Mouse (Mus musculus) erythroid progenitor cell, adult 5-6 weeks (primary cell): ENCODE data around the gene Sgsm1. TPM values are rescaled to one million over a fixed set of nuclear protein-coding genes. Genes with fewer than 3 reads are reported as not detected.

Source experiments
- ATAC-seq: replicated peaks from 2 replicates; pipeline ENCODE4 v1.8.0; 2016; ENCODE audit warnings: moderate number of reproducible peaks, mild to moderate bottlenecking, moderate TSS enrichment, inconsistent platforms; ENCODE audit not compliant: poor library complexity, low FRiP score, severe bottlenecking
- total RNA-seq, 2 experiments: library from RNA; stranded (forward) in 1 of 2; stranded (reverse) in 1 of 2; fragments of 150-400 nt in 1 of 2; fragments of 186-747, 209-891 nt in 1 of 2; gene quantifications; 2 replicates each; pipeline versions ENCODE4 v1.2.3 to v1.2.4; 2015 to 2017; ENCODE audit warnings: low replicate concordance in 2 of 2

Gene Sgsm1
- total RNA-seq, 2 experiments from 2014 or later, result not detected

- ATAC-seq, result no peak
Observed at GRCm38 (mm10) chr5:113329463-113329862, 18.9 kb upstream of the Sgsm1 start.

- no peak for ATAC-seq
Observed at GRCm38 (mm10) chr5:113323784-113324638, 13.4 kb upstream of the Sgsm1 start.

GRCm38 (mm10) chr5:113313998-113314397, 3.4 kb upstream of the Sgsm1 start:
- no peak for ATAC-seq

- ATAC-seq, result no peak
Observed at GRCm38 (mm10) chr5:113309491-113310376, 852 bp downstream of the Sgsm1 start.

GRCm38 (mm10) chr5:113306750-113307477, 3.7 kb downstream of the Sgsm1 start:
- no peak for ATAC-seq

- no peak for ATAC-seq
Observed at GRCm38 (mm10) chr5:113304527-113304926, 6.1 kb downstream of the Sgsm1 start.

GRCm38 (mm10) chr5:113301841-113302240, 8.7 kb downstream of the Sgsm1 start:
- peak; percentile 46; the same call in 1 of the 2 replicates for ATAC-seq

GRCm38 (mm10) chr5:113300148-113300889, 10.3 kb downstream of the Sgsm1 start:
- no peak for ATAC-seq

- ATAC-seq, result no peak
Observed at GRCm38 (mm10) chr5:113299433-113299832, 11.2 kb downstream of the Sgsm1 start.

GRCm38 (mm10) chr5:113298826-113299225, 11.8 kb downstream of the Sgsm1 start:
- no peak for ATAC-seq

- ATAC-seq, result no peak
Observed at GRCm38 (mm10) chr5:113298040-113298439, 12.5 kb downstream of the Sgsm1 start.

GRCm38 (mm10) chr5:113295791-113296190, 14.8 kb downstream of the Sgsm1 start:
- ATAC-seq, result no peak

GRCm38 (mm10) chr5:113294575-113294974, 16.0 kb downstream of the Sgsm1 start:
- no peak for ATAC-seq

- no peak for ATAC-seq
Observed at GRCm38 (mm10) chr5:113293446-113293845, 17.1 kb downstream of the Sgsm1 start.

GRCm38 (mm10) chr5:113292832-113293231, 17.8 kb downstream of the Sgsm1 start:
- ATAC-seq, result no peak

GRCm38 (mm10) chr5:113292179-113292578, 18.4 kb downstream of the Sgsm1 start:
- no peak for ATAC-seq

- no peak for ATAC-seq
Observed at GRCm38 (mm10) chr5:113291125-113291524, 19.5 kb downstream of the Sgsm1 start.

- no peak for ATAC-seq
Observed at GRCm38 (mm10) chr5:113290149-113290548, 20.4 kb downstream of the Sgsm1 start.

- ATAC-seq, result no peak
Observed at GRCm38 (mm10) chr5:113288490-113288889, 22.1 kb downstream of the Sgsm1 start.
